Mouse (Mus musculus) ES-E14 (cell line): ENCODE data around the gene Dok7.

Source experiments
- CHD2 ChIP-seq: IDR thresholded peaks from 2 replicates; pipeline ENCODE4 v1.6.1; 2014; ENCODE audit warnings: mild to moderate bottlenecking, low read depth, low read length, inconsistent platforms
- HCFC1 ChIP-seq: IDR thresholded peaks from 2 replicates; pipeline ENCODE4 v1.6.1; 2012; ENCODE audit warnings: low read length, inconsistent platforms, borderline replicate concordance; ENCODE audit not compliant: insufficient read depth
- MAFK ChIP-seq: IDR thresholded peaks from 2 replicates; pipeline ENCODE4 v1.6.1; 2014; ENCODE audit warnings: mild to moderate bottlenecking, low read depth, low read length, inconsistent platforms; ENCODE audit not compliant: insufficient read depth
- ZC3H11A ChIP-seq: IDR thresholded peaks from 2 replicates; pipeline ENCODE4 v1.6.1; 2012; ENCODE audit warnings: low read depth, mild to moderate bottlenecking, inconsistent platforms, low read length, borderline replicate concordance
- ZNF384 ChIP-seq: IDR thresholded peaks from 2 replicates; pipeline ENCODE4 v1.6.1; 2012; ENCODE audit warnings: low read depth, low read length, inconsistent platforms

DNA sequence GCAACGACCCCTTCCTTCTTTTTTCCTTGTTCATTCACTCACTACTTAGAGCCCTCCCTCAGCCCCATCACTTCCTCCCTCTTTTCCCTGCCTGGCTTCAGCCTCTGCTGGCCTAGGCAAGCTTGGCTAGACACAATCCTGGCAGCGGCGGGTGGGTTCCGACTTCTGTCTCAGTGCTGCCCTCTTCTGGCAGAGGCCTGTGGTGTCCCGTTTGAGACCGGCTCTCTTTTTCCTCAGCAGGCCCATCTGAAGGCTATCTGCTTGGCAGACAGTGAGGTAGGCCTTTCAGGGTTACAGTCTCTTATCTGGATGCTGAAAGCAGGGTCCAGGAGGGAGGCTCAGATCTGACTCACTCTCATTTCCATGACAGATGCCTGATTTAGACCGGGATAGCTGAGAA, 75.2 kb downstream of the Dok7 start:
- TF ChIP-seq MAFK (no peak), ZC3H11A (no peak), ZNF384 (no peak), CHD2 (no peak), HCFC1 (no peak)
